Mouse (Mus musculus): ENCODE measurements around the gene Fdps.

- TF ChIP-seq MAFK (IDR thresholded peaks at IDR 0.05; ENCODE audit: insufficient read depth, low read depth, low read length) (no peak), HCFC1 (IDR thresholded peaks at IDR 0.05; ENCODE audit: borderline replicate concordance, insufficient read depth, low read length) (no peak), ZNF384 (IDR thresholded peaks at IDR 0.05; ENCODE audit: low read depth, low read length) (no peak), CHD2 (IDR thresholded peaks at IDR 0.05; ENCODE audit: low read depth, low read length) (no peak)
Measured at GRCm38 (mm10) chr3:89087338-89088110, 14.2 kb downstream of the Fdps start.

All from ES-E14 (cell line).